In genomic region chrX:137015099-137015709, GRCm38 (mm10) we compare ENCODE assay signal across 9 mouse cellular contexts. TPM values are rescaled to one million over a fixed set of nuclear protein-coding genes. Genes with fewer than 3 reads are reported as not detected.
A peak's percentile ranks its signal among the peaks of the same experiment; 100 is the strongest.
DNase-seq lines count a peak whose midpoint lies in the region; ATAC-seq and TF ChIP-seq lines count a peak whose summit lies in the region.
"Had no signal": no experiment of that assay in that cellular context is flagged by ENCODE, and none has a peak within 500 bp of the region (broad histone marks: within the 10 kb centered on the region; RNA-seq: fewer than 3 reads in every experiment).

No protein-coding gene starts in this region.

- no peak overlapping the region for H3K9ac ChIP-seq in forebrain, embryonic 12.5 days
- no peak overlapping the region for H3K9ac ChIP-seq in forebrain, embryonic 13.5 days

- TF ChIP-seq CTCF in spleen, adult 2 months (IDR thresholded peaks at IDR 0.05; ENCODE audit: extremely low read depth, insufficient read depth, insufficient read length, insufficient replicate concordance) = peak; percentile 29; the same call in 1 of the 2 replicates

- 56% methylated on average over 6 of the region's 6 CpGs for WGBS in forebrain, embryonic 10.5 days
- WGBS in forebrain, embryonic 12.5 days = 56% methylated on average over 6 of the region's 6 CpGs
- WGBS in forebrain, embryonic 13.5 days = 53% methylated on average over 6 of the region's 6 CpGs
- WGBS in spleen, adult 2 months = 53% methylated on average over 6 of the region's 6 CpGs

- H3K4me2 ChIP-seq in forebrain, embryonic 12.5 days = no peak overlapping the region
- no peak overlapping the region for H3K4me2 ChIP-seq in forebrain, embryonic 13.5 days

- no peak overlapping the region for H3K4me3 ChIP-seq in forebrain, embryonic 10.5 days
- H3K4me3 ChIP-seq in forebrain, embryonic 12.5 days (replicated peaks) = no peak overlapping the region
- H3K4me3 ChIP-seq in forebrain, embryonic 13.5 days = no peak overlapping the region
- H3K4me3 ChIP-seq in spleen, adult 2 months (ENCODE audit: extremely low read depth, insufficient read depth, insufficient read length) = no peak overlapping the region

- no peak overlapping the region for H3K27ac ChIP-seq in forebrain, embryonic 10.5 days
- no peak overlapping the region for H3K27ac ChIP-seq in forebrain, embryonic 12.5 days
- no peak overlapping the region for H3K27ac ChIP-seq in forebrain, embryonic 13.5 days
- no peak overlapping the region for H3K27ac ChIP-seq in spleen, adult 2 months (ENCODE audit: insufficient read depth, low read length)

- no peaks in the 10 kb centered on the region for H3K27me3 ChIP-seq in forebrain, embryonic 10.5 days (ENCODE audit: poor library complexity, severe bottlenecking)
- H3K27me3 ChIP-seq in forebrain, embryonic 12.5 days = no peaks in the 10 kb centered on the region
- H3K27me3 ChIP-seq in forebrain, embryonic 13.5 days = no peaks in the 10 kb centered on the region
- no peaks in the 10 kb centered on the region for H3K27me3 ChIP-seq in spleen, adult 2 months (ENCODE audit: control insufficient read depth, insufficient read depth, low read length)

- DNase-seq in forebrain, embryonic 10.5 days (ENCODE audit: extremely low spot score, low spot score) = peak; percentile 23
- DNase-seq in CD4-positive, CD25-positive, alpha-beta regulatory T cell, adult 2 months (ENCODE audit: low read depth, low spot score) = peak; percentile 83
- peak; percentile 36 for DNase-seq in c-Kit-positive CD71-negative TER-119-negative erythroid progenitor cells, embryonic 14.5 days (ENCODE audit: low read depth)
- peak; percentile 60 to 66 for DNase-seq in kidney, postnatal 4 days
- peak; percentile 70 for DNase-seq in mesoderm, embryonic 11.5 days (ENCODE audit: low read depth, low spot score)
- DNase-seq in spleen, adult 2 months (ENCODE audit: low read depth in 1 of 2, low spot score in 2 of 2) = peak; percentile 49 to 53

- no peak; the same call in 1 of the 2 replicates for ATAC-seq in forebrain, embryonic 12.5 days (ENCODE audit: low FRiP score)
- ATAC-seq in forebrain, embryonic 13.5 days = peak; percentile 78

- TF ChIP-seq POLR2A in spleen, adult 2 months (IDR thresholded peaks at IDR 0.05; ENCODE audit: low read depth, low read length) = no peak

- H3K36me3 ChIP-seq in forebrain, embryonic 10.5 days (replicated peaks) = peaks cover 7% of the 10 kb centered on the region
- no peaks in the 10 kb centered on the region for H3K36me3 ChIP-seq in forebrain, embryonic 12.5 days (replicated peaks)
- no peaks in the 10 kb centered on the region; the same call in 1 of the 2 replicates for H3K36me3 ChIP-seq in forebrain, embryonic 13.5 days (ENCODE audit: poor library complexity, severe bottlenecking)
- H3K36me3 ChIP-seq in spleen, adult 2 months (ENCODE audit: control insufficient read depth, insufficient read depth, low read length) = no peaks in the 10 kb centered on the region; the same call in 1 of the 2 replicates

- H3K4me1 ChIP-seq in forebrain, embryonic 10.5 days = no peaks in the 10 kb centered on the region
- H3K4me1 ChIP-seq in forebrain, embryonic 12.5 days = no peaks in the 10 kb centered on the region
- no peaks in the 10 kb centered on the region for H3K4me1 ChIP-seq in forebrain, embryonic 13.5 days
- no peaks in the 10 kb centered on the region for H3K4me1 ChIP-seq in spleen, adult 2 months (ENCODE audit: control insufficient read depth, insufficient read depth, insufficient read length)

- H3K9me3 ChIP-seq in forebrain, embryonic 10.5 days = no peaks in the 10 kb centered on the region
- no peaks in the 10 kb centered on the region for H3K9me3 ChIP-seq in forebrain, embryonic 12.5 days
- no peaks in the 10 kb centered on the region for H3K9me3 ChIP-seq in forebrain, embryonic 13.5 days (replicated peaks)

RNA-seq across cellular contexts. Expression of gene Zcchc18, which starts 22.2 kb away (rescaled TPM):
- 53.7 and 62.2 TPM in 2 replicates for polyA plus RNA-seq in forebrain, embryonic 10.5 days (2016; fragmentation: Nextera tagmentation; extraction: Ambion mirVana)
- 137 and 146 TPM in 2 replicates for polyA plus RNA-seq in forebrain, embryonic 12.5 days (2016; fragmentation: Nextera tagmentation; extraction: Ambion mirVana)
- polyA plus RNA-seq in forebrain, embryonic 13.5 days (2015; fragmentation: Nextera tagmentation; extraction: Ambion mirVana) = 192 and 222 TPM in 2 replicates
- 3.0 and 3.5 TPM in 2 replicates for polyA plus RNA-seq in spleen, adult 2 months (2012; rRNA removed)

RNA-seq across cellular contexts. Expression of gene Slc25a53, which starts 22.9 kb away (rescaled TPM):
- polyA plus RNA-seq in forebrain, embryonic 10.5 days (2016; fragmentation: Nextera tagmentation; extraction: Ambion mirVana) = 11.1 and 12.3 TPM in 2 replicates
- polyA plus RNA-seq in forebrain, embryonic 12.5 days (2016; fragmentation: Nextera tagmentation; extraction: Ambion mirVana) = 13.7 and 14.1 TPM in 2 replicates
- polyA plus RNA-seq in forebrain, embryonic 13.5 days (2015; fragmentation: Nextera tagmentation; extraction: Ambion mirVana) = 14.9 and 18.4 TPM in 2 replicates
- polyA plus RNA-seq in spleen, adult 2 months (2012; rRNA removed) = 29.4 and 29.7 TPM in 2 replicates

RNA-seq across cellular contexts. Expression of gene Fam199x, which starts 34.2 kb away (rescaled TPM):
- polyA plus RNA-seq in forebrain, embryonic 10.5 days (2016; fragmentation: Nextera tagmentation; extraction: Ambion mirVana) = 15.5 and 17.2 TPM in 2 replicates
- 14.2 and 15.3 TPM in 2 replicates for polyA plus RNA-seq in forebrain, embryonic 12.5 days (2016; fragmentation: Nextera tagmentation; extraction: Ambion mirVana)
- 6.8 and 8.6 TPM in 2 replicates for polyA plus RNA-seq in forebrain, embryonic 13.5 days (2015; fragmentation: Nextera tagmentation; extraction: Ambion mirVana)
- 0.41 and 0.54 TPM in 2 replicates for polyA plus RNA-seq in spleen, adult 2 months (2012; rRNA removed)

RNA-seq across cellular contexts. Expression of gene Tmsb15b1, which starts 38.5 kb away (rescaled TPM):
- 16.3 and 17.4 TPM in 2 replicates for polyA plus RNA-seq in forebrain, embryonic 10.5 days (2016; fragmentation: Nextera tagmentation; extraction: Ambion mirVana)
- polyA plus RNA-seq in forebrain, embryonic 12.5 days (2016; fragmentation: Nextera tagmentation; extraction: Ambion mirVana) = 32.4 and 34.4 TPM in 2 replicates
- polyA plus RNA-seq in forebrain, embryonic 13.5 days (2015; fragmentation: Nextera tagmentation; extraction: Ambion mirVana) = 41.2 and 54.6 TPM in 2 replicates
- polyA plus RNA-seq in spleen, adult 2 months (2012; rRNA removed) = 0.34 and 0.41 TPM in 2 replicates
- polyA plus RNA-seq: C2C12 had no signal

RNA-seq across cellular contexts. Expression of gene Tmsb15l, which starts 38.5 kb away (rescaled TPM):
- 3.2 and 5.6 TPM in 2 replicates for polyA plus RNA-seq in forebrain, embryonic 10.5 days (2016; fragmentation: Nextera tagmentation; extraction: Ambion mirVana)
- polyA plus RNA-seq in forebrain, embryonic 12.5 days (2016; fragmentation: Nextera tagmentation; extraction: Ambion mirVana) = 5.7 and 9.0 TPM in 2 replicates
- 9.0 and 10.2 TPM in 2 replicates for polyA plus RNA-seq in forebrain, embryonic 13.5 days (2015; fragmentation: Nextera tagmentation; extraction: Ambion mirVana)
- 0.47 and 0.58 TPM in 2 replicates for polyA plus RNA-seq in spleen, adult 2 months (2012; rRNA removed)

Comparison
In these comparisons a context has a peak if more than half of its experiments do, and no peak if none do; other contexts are left out.
1. DNase-seq: peak in every context shown above with its lines; median percentile 83 in CD4-positive, CD25-positive, alpha-beta regulatory T cell, adult 2 months; 70 in mesoderm, embryonic 11.5 days; 63 in kidney, postnatal 4 days; 51 in spleen, adult 2 months; 36 in c-Kit-positive CD71-negative TER-119-negative erythroid progenitor cells, embryonic 14.5 days; 23 in forebrain, embryonic 10.5 days.
2. RNA of gene Zcchc18, which starts 22.2 kb away (polyA plus RNA-seq): 192 to 222 TPM in forebrain, embryonic 13.5 days, 137 to 146 TPM in forebrain, embryonic 12.5 days and 53.7 to 62.2 TPM in forebrain, embryonic 10.5 days; 3.0 to 3.5 TPM in spleen, adult 2 months; every median in the first group is over 10 times any median in the second.